Comparison of ENCODE assay signal across 8 mouse cellular contexts in the genomic region with DNA sequence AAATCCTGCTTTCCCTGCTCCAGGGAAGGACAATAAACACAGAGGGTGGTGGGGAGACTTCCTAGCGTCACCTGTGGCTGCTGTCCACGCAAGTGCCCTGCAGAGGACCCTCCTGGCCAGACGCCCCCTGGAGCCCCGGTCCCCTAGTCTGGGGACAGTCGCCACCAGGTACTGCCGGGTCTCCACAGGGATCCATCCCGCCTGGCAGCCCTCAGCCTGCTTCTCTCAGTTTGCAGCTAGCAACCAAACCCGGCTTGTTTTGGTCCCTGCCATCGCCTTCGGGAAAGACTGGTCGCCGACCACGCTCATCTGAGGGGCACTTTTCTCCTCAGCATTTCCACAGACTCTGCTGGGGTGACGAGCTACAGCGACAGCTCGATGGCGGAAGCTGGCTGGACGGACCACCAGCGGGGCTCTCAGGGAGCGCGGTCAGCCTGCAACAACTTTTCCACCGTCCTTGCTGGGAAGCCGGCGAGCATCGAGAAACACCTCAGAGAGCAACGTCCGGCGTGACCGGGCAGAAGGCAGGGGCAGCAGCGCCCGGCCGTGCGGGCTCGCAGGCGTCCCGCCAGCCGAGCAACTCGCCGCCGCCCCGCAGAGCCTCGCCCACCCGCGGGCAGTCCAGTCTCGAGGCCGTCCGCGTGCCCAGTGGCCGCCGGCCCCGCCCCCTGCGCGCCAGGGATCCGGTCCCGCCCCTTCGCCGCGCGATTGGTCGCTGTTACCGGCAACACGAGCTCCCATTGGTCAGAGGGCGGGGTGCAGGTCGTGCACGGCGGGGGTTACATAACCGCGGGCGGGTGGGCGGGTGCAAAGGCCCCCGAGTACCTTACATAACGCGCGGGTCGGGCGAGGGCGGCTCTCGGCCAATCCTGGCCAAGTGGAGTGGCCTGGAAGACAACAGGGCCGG. TPM values are rescaled to one million over a fixed set of nuclear protein-coding genes. Genes with fewer than 3 reads are reported as not detected.
DNase-seq lines count a peak whose midpoint lies in the region; ATAC-seq lines count a peak whose summit lies in the region.

Gene Per3, minus strand, starts transcription at position 629 of the 907 bp plus-strand sequence.

- 0 out of 2 replicates have a peak, but pooled peaks cover 3% of the 10 kb centered on the region for H3K36me3 ChIP-seq in hindbrain, embryonic 11.5 days (ENCODE audit: control insufficient read depth, insufficient read depth, low read length)

- H3K9me3 ChIP-seq in hindbrain, embryonic 11.5 days (ENCODE audit: control insufficient read depth, low read length): no peaks in the 10 kb centered on the region

- no peaks in the 10 kb centered on the region for H3K27me3 ChIP-seq in hindbrain, embryonic 11.5 days (ENCODE audit: control insufficient read depth, insufficient read depth, low read length)

- H3K9ac ChIP-seq in hindbrain, embryonic 11.5 days (ENCODE audit: low read depth, low read length): peak within 1 kb of the TSS; percentile 59

- under 1% methylated on average over 77 of the region's 79 CpGs for WGBS in hindbrain, embryonic 11.5 days

- H3K4me2 ChIP-seq in hindbrain, embryonic 11.5 days (replicated peaks; ENCODE audit: low read depth, low read length): peak within 1 kb of the TSS; percentile 93

- peak within 1 kb of the TSS; percentile 44 for H3K4me3 ChIP-seq in hindbrain, embryonic 11.5 days (ENCODE audit: low read depth, low read length)

- peak; percentile 98 for DNase-seq in Muller cell, postnatal 12 days (ENCODE audit: inconsistent ontology term)
- peak; percentile 99 for DNase-seq in cerebellum, adult 9-11 months
- peak; percentile 92 to 97 for DNase-seq in frontal cortex, adult 2 months (ENCODE audit: extremely low spot score in 1 of 2, low spot score in 1 of 2)
- peak; percentile 94 for DNase-seq in hindbrain, embryonic 11.5 days (ENCODE audit: low spot score)
- peak; percentile 97 to 99 for DNase-seq in layer of hippocampus, postnatal 10 days (ENCODE audit: low spot score in 2 of 2)
- peak; percentile 99 for DNase-seq in lung, postnatal 10 days
- DNase-seq in ovary, postnatal 36 days (ENCODE audit: low spot score): peak; percentile 99
- DNase-seq in thymus, postnatal 25 days: peak; percentile 91

- peak; percentile 96 for ATAC-seq in hindbrain, embryonic 11.5 days (ENCODE audit: low FRiP score)

- peaks cover 3% of the 10 kb centered on the region; the same call in 1 of the 2 replicates for H3K4me1 ChIP-seq in hindbrain, embryonic 11.5 days (replicated peaks; ENCODE audit: control insufficient read depth, insufficient read depth, low read length)

- H3K27ac ChIP-seq in hindbrain, embryonic 11.5 days (ENCODE audit: low read depth, low read length): no peak within 1 kb of the TSS

RNA-seq across cellular contexts. Expression of gene Per3, which starts in this region (rescaled TPM):
- polyA plus RNA-seq in frontal cortex, adult 2 months (2012; rRNA removed): 41.7 and 45.1 TPM in 2 replicates
- 4.5 and 5.2 TPM in 2 replicates for polyA plus RNA-seq in hindbrain, embryonic 11.5 days (2014; fragmentation: Nextera tagmentation; extraction: Ambion mirVana)
- 10 to 100 TPM; 13.2 to 15.2 TPM for total RNA-seq in layer of hippocampus, postnatal 10 days (2021)
